Mouse (Mus musculus) 416B (cell line): Measurements from ENCODE around the gene Cemip.

Source experiments
- DNase-seq: peaks from one replicate; pipeline ENCODE4 v3.0.0; 2011; ENCODE audit warnings: low read depth

The Cemip gene

DNA sequence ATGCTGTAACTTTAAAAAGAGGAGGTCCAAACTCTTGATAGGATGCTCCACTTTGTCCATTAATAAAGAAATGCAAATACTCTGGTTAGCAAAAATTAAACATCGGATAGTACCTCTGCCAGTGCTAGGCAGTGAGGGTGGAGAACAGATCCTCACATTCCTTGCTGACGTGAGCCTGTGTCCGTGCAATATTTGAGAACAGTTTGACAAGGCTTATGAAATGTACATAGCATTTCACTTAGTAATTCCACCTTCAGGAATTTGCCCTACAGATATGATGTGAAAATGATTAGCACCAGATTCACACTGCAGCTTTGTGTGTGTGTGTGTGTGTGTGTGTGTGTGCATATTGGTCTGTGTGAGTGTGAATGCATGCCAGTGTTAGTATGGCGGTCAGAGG lies 4.5 kb upstream of the Cemip start:
- no peak for DNase-seq

DNA sequence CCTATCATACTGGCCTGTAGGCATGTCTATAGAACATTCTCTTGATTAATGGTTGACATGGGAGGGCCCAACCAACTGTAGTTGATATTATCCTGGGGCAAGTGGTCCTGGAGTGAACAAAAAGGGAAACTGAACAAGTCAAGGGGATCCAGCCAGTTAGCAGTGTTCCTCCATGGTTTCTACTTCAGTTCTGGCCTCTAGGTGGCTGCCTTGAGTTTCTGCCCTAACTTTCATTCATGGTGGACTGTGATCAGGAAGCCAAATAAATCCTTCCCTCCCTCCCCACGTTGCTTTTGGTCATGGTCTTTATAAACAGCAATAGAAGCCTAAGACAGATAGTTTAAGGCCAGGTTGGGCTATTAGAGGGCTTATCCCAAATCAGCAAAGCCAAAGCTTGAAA lies 3.5 kb upstream of the Cemip start:
- DNase-seq, result peak; percentile 47

DNA sequence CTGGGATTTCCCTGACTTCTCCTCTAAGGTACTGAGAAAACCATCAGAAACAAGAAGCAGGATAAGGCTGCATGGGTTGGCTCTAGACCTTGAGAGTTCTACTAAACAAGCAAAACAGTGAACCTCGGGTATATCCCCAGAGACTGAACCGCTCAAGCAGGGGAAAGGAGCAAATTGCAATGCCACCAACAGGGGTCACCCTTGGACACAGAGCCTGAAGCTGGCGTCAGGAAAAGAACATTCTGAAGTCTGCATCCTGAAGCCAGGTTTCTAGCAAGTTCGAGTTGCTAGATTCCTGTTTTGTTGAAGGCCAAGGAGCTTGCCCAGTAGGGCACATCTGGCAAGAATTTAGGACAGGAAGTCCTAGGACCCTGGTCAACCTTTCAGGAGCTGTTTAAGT lies 2.7 kb upstream of the Cemip start:
- DNase-seq, result peak; percentile 71

DNA sequence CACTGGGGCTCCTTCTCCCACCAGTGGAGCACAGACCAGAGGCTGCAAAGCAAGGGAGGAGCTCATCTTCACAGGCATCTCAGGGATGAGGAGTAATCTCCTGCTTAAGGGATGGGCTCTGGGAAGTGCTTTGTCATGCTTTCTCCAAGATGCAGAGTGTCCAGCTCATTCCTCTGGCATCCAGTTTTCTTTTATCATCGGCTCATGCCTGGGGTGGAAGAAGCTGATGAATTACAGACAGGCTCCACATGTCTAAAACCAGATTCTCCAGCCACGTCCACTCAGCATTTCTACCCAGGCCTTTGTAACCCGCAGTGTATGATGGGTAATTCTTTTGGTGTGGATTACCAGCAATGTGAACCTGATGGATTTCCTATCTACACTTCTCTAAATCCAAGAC lies 1.9 kb upstream of the Cemip start:
- no peak for DNase-seq

DNA sequence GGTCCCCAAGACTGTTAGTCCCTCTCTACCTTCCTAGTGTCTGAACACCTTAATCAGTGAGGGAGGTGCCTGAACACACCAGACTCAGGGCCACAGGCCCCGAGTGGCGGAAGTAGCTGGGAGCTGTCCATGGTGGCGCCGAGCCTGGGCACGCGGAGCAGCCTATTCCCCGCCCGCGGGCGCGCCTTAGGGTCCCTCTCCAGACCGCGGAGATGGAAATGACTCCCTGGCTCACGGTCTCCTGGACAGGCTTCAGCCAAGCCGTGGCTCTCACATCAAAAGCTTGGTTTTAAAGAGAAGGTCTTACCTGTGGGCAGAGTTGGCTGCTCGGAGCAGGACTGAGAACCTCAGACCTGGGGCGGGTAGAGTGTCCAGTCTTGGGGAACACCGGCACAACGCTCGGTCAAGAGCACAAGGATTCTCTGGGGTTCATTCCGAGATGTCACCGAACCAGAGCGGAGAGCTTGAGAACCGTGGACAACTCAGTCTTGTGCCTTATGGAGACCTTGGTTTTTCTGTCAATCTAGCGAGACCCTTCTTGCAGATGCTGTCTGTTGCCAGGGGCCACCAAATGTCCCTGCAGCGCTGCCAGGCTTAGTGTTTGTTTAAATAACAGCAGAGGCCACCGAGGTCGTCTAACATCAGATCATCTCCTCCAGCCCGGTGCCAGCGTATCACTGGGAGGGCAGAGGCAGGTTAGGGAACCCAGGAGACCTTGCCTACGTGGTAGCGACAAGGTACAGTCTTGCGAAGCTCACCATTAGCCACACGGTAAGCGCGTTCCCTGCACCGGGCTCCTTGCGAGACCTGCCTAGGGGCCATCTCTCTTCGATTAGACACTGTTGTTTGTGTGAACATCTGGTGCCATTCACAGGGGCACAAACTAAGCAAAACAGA lies 1.0 kb downstream of the Cemip start:
- no peak for DNase-seq

DNA sequence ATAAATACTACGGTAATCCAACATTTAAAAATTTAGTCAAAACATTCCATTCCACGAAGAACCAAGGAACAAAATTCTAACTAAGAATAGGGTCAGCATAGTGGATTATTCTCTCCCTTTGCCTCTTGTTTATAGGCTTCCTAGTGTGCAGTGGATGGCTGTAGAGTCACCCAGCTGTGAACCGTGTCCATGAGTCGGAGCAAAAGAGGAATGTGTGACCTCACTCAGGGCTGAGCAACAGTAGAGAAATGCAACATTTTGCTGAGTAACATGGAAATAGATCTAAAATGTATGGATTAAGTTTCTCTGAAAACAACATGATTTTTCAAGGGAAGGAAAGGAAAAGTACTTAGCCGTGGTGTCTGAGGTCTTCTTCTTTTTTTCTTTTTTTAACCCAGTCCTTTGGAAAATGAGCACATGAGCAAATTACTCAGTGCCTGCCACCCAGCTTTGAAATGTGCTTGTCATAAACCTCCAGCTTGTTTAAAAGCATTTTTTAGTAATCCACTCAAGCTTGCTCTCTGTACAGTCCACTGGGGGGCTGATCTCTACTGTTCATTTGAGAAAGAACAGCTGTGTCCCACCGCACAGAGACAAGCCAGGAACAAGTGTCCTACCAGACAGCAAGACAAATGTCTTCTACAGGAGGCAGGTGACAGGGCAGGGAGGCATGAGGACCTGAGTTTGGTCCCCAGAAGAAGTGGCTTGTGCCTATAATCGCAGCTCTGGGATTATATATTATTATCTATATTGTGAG lies 8.9 kb downstream of the Cemip start:
- DNase-seq, result no peak

DNA sequence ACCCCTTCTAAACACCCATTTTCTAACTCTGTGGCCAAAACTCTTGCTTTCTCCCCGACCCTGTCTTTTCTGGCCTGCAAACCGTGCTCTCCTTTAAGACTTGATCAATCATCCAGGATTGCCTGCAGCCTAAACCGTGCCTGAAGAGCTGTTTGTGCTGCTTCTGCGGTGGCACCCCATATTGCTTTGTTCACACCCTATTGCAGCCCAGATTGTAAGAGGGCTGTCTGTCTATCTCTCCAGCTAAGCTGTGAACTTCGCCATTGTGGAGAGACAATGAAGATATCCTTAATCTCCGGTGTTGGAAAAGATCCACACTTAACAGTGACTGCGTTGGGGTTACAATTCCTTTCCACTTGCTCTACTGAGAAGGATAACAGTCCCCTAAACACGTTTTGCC lies 12.0 kb downstream of the Cemip start:
- no peak for DNase-seq

DNA sequence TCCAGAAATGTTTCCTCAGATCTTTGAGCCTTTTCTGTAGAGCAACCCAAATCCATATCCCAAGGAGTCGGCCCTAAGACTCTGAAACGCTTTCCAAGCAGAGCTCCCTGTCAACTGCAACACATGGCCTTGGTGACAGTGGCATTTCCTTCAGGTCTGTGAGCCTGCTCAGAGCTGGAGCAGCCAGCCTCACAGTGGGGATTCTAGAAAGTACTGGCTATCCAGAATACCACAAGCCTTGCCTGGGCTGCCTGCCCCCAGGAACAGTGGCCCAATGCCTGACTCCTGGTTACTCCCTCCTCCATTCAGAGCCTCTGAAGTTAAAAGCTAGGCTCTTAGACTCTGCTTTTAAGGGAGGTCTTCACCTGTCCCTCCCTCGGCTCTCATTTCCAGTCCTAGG lies 12.4 kb downstream of the Cemip start:
- no peak for DNase-seq

DNA sequence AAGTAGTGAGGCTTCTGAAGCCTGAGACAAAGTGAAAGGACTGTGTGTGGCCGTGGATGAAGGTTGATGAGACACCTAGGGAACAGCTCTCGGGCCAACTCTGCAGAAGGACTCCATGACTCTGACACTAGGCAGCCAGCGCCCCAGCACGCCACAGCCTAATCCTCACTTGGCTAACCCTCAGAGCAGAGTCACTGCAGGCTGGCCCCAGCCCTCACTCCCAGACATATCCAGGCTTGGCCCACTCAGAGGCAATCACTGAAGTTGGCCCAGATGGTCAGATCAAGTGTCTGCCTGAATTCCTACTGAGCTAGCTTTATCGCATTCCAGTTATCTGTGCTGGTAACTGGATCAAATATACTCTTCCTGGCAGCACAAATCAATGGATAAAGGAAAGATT lies 17.4 kb downstream of the Cemip start:
- DNase-seq, result no peak

DNA sequence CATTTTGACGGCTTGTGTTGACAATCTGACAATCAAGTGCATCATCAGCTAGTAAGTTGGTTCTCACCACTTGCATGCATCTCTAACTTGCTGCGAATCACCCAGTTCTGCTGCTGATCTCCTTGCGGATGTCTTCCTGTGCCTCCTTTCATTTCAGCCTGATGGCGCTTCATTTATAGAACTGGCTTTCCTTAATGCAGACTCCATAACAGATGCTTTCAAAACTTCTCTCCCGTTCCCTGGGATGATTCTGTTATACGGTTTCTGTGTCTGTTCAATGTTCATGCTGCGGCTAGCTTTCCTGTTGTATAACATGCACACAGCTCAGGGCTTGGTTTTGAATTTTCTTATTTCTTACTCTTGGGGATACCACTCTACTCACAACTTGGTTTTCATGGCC lies 26.5 kb downstream of the Cemip start:
- no peak for DNase-seq

DNA sequence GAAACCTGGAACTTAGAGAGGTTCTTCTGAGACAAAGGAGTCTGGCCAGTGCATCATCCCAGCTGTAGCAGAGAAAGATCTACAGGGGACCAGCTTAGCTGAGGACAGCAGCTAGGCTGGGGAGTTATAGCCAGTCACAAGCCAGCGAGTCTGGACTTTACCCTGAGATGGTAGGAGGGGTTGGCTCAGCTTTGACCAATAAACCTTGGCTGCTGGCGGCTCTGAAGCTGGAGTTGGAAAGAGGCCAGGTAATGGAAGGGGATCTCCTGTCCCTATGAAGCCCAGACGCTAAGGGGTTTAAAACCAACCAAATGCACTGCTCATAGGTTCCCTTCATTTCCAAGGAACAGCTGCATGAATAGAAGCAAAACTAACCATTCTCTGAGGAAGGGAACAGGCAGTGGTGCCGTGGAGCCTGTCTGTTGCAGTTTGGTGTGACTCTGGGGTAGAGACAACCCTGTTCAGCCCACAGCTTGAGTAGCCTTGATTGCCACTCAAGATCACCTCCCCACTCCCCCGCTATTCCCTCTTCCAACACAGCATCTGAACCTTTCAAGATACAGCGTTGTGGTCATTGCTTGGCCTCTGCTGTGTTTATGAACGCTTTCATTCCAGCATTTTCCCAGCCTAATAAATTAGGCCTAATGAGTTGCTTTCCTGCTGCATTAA lies 30.2 kb downstream of the Cemip start:
- DNase-seq, result no peak

DNA sequence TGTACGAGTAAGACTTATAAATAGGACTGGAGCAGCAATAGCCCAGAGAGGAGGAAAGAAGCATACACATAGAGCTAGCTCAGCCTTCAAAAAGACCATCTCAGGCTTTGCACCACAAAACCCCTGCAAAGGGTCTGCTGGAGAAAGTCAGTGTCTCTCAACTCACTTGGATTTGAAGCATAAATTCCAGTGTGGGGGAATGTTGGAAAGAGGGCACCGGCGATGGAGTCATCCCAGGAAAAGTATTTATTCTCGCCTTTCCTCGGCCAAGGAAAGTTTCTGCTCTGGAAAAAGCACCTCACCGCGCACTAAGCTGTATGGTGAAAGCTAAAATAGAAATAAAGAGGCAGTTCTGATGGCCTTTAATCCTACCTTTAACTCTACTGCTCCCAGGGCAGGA lies 32.4 kb downstream of the Cemip start:
- DNase-seq, result no peak

DNA sequence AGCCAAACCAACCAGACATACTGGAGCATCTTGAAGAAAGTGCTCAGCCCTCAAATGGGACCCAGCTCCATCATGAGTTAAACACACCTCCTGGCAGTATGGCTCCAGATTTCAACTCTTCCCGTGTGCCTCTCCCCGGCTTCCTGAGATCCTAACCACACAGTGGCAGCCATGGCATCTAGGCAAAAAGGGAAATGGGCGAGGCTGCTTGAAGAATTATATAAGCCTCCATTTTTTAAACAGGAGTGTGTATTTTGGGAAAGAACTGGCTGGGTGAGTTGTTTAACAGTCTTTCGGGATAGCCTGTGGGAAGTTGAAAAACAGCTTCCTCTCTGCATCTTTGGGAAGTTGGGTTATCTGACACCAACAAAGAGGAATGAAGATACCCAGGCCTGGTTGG lies 34.9 kb downstream of the Cemip start:
- no peak for DNase-seq

DNA sequence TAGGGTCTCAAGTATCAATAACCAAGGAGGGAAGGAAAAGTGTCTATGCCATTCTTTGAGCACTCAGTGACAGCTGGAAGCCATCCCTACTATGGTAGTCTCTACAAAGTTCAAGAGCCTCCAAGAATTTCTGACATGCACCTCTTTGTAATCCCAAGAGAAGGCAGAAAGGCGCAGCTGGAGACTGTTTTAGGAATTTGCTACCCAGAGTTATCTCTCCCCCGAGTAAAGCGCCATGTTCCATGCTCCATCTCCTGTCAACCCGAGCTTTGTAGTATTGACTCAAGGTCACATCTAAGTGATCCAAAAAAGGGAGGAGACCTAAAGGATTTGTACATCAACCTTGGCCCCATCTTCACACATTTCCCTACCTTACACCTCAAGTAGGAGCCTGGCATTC lies 40.8 kb downstream of the Cemip start:
- DNase-seq, result no peak

DNA sequence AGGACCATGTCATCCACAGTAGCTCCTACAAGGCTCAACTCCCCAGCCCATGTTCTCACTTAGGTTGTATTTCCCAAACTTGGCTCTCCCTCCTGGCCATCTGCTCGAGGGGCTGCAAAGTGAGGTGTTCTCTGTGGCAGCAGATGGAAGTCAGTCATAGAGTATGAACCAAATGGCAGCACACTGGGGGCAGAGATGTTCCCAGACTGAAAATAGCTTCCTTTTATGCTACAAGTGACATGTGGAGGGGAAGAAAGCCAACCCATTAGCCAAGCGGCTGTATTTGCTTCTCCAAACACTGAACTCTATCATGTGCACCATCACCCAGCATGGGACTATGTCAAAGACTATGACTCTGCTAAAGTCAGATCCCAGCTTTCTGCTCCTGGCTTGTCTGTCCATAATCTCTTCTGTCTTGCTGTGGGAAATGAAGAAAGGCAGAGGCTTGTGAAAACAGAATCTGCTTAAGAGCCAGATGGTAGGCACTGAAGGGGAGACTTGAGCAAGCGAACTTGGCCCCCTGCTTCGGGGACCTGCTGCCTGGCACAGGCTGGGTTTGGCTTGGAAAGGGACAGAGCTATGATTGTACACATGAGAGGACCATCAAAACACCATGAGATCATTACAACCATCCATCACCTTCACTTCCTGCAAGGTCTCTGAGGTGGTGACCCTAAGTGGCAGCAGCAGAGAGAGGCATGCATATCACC lies 41.6 kb downstream of the Cemip start:
- no peak for DNase-seq

DNA sequence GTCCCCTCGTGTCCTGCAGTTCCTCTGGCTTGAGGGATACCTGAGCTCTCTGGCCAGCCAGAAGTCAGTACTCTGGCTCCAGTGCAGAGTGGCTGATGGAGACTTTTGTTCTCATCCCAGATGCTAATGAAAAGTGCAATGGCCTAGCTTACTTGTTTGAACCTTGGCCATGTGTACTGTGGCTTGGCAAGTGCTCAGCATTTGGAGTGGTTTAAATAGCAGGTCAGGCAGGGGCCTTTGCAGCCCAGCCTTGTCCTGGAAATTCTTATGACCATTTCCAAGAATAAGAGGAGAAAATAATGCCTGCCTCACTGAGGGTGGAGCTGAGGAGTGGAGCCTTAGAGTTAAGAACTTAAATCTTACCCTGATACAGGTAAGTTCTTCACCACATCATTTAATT lies 43.6 kb downstream of the Cemip start:
- DNase-seq, result no peak

DNA sequence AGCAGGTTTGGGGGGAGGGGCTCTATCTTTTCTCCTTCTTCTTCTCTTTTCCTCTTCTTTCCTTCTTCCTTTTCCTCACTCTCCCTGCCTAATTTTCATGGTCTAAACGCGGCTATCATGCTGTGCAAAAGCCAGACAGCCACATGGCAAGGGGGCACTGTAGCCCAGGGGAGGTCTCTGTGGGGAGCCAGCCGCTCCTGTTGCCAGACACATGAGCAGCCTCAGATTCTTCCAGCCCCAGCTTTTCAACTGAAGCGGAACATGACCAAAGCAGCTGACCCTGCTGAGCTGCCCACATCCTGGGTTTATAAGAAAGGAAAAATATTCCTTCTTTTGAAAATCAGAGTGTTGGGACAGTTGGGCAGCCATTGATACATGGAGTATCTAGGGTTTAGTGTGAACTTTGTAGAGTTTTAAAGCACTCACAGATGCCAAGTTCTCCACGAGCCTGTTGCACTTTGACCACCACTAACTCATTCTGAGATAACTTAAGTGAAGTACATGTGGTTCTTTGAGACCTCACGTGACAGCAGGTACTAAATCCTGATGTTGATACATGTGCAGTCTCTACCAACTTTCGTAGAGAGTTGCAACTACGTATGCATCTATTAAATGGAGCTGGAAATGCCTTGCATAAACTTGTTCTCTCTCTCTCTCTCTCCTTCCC lies 46.3 kb downstream of the Cemip start:
- no peak for DNase-seq

DNA sequence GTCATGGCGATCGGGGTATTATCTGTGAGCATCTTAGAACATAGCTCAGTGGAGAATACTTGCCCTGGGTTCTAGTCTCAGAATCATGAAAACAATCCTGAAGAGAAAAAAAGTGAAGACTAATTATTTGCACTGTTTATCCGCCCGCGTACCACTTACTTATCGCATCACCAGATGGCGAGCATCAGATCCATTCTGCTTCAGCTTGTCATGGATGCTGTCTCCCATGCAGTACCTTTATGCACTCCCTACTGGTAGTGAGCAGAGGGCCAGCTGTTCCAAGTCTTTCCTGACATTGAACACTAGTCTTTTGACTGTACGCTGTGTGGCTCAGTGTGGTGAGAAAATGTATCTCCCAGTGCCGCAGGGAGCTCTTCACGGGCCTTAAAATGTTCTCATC lies 47.7 kb downstream of the Cemip start:
- no peak for DNase-seq

DNA sequence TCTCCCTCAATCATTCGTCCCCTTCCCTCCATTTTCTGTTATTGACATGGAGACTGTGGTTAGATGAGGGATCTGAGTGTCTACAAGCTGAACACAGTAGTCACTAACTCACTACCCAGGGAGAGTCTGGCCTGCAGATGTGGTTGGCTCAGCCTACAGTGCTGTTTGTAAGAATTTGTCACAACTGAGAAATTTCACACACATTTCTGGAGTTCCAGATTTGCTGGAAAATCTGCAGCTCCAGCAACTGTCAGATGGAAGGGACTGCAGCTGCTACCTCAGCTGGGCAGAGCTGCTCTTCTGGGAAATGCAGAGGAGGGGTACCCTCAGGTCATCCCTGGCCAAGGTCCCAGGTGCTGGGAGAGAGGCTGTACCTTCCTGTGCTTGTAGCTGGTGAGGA lies 53.5 kb downstream of the Cemip start:
- DNase-seq, result no peak

DNA sequence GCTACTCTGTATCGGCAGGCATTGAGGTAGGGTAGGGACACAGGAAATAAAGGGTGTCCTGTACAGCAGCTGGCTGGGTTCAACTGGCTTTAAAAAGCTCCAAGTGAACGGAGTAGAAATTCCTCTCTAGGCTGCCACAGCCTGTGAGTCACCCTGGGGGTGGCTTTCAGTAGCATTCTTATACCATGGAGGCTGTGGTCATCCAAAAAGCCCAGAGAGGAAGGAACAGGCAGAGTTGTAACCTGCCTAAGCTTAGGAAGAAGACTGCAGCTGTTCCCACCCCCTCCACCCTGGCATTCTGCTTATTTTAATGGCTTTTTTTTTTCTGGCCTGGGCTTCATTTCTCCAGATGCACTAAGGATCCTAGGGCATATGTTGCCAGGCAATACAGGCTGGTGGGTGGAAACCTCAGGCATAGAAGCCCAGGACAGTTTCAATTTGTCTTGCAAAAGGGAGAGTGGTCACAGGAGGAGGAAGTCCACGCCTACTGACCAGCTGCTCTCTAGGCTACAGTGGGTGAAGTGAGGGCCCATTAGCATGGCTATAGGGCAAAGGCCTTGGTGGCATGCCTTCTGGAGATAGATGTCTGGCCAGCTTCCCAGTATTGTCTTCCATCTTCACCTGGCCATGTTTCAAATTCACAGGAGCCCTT lies 57.1 kb downstream of the Cemip start:
- peak; percentile 63 for DNase-seq

DNA sequence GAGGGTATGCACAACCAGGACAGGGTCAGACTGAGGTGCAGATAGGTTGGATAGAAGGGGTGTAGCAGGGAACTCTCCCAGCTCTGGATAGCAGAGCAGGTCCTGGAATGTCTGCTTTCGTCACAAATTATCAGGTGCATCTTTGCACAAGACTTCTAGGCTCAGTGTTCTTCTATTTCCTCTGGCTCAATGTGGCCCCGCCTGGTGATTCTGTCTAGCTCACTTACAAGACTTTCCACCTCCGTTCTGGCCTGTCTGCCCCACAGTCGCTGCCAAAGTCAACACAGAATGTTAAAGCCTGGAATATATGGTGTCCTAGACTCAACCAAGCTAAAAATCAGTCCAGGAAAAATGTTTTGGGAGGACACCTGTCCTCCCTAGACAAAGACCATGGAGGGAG lies 57.9 kb downstream of the Cemip start:
- DNase-seq, result no peak
